Mouse (Mus musculus) heart, postnatal 0 days (tissue): ENCODE data around the gene Slc44a5.

ENCODE experiments used
- CTCF ChIP-seq: IDR thresholded peaks from 2 replicates; pipeline ENCODE4 v1.5.1; 2016; ENCODE audit warnings: antibody characterized with exemption, control low read depth, low read depth
- EP300 ChIP-seq: IDR thresholded peaks from 2 replicates; pipeline ENCODE4 v1.6.1; 2016; ENCODE audit warnings: antibody characterized with exemption, low read depth

GRCm38 (mm10) chr3:154193189-154193840 is 220.1 kb downstream of the Slc44a5 start:
- TF ChIP-seq EP300 = no peak
- TF ChIP-seq CTCF = no peak
